Mouse (Mus musculus): ENCODE measurements around the gene Gja5. TPM values are rescaled to one million over a fixed set of nuclear protein-coding genes. Genes with fewer than 3 reads are reported as not detected.

Gja5 gene
- total and polyA plus RNA-seq, 2 experiments: 0.51 to 0.55 TPM

DNA sequence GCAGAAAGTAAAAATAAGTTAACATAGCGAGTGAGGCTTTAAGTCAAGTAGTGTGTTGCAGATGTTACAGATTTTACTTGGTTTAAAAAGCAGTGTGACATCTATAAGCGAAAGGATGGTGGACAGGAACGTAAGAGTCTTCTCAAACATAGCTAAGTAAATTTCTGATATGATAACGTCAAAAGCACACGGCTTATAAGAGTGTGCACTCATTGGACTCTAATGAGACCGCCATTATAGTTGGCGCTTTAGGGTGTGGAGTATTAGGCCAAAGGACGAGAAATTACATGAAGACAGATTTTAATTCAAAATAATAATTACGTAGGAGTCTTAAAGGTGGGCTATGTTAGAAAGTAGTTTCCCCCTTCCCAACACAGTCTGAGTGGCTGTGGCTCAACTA lies 1.1 kb downstream of the Gja5 start:
- Histone ChIP-seq H3K79me2 (ENCODE audit: control insufficient read depth, insufficient read depth, low read length) (no peaks in the 10 kb centered on the region; the same call in 1 of the 2 replicates), H3K9ac (ENCODE audit: low read depth, low read length) (no peak overlapping the region), H3K4me3 (ENCODE audit: insufficient read depth, low read depth, low read length) (peak overlapping the region; percentile 83), H3K36me3 (ENCODE audit: control insufficient read depth, insufficient read depth, low read length) (no peaks in the 10 kb centered on the region; the same call in 1 of the 2 replicates), H3K27ac (replicated peaks; ENCODE audit: insufficient read depth, low read depth, low read length) (no peak overlapping the region), H3K4me1 (ENCODE audit: control insufficient read depth, insufficient read depth, low read length) (peaks cover 7% of the 10 kb centered on the region; the same call in 1 of the 2 replicates), H3K27me3 (ENCODE audit: control insufficient read depth, insufficient read depth, low read length) (no peaks in the 10 kb centered on the region)
- TF ChIP-seq POLR2A (IDR thresholded peaks at IDR 0.05; ENCODE audit: extremely low read depth, insufficient read depth, low read length) (no peak), CTCF (IDR thresholded peaks at IDR 0.05; ENCODE audit: low read depth, low read length) (no peak)
- WGBS: 39% methylated on average over 9 of the region's 9 CpGs
- DNase-seq (ENCODE audit: extremely low read depth, low read depth, low spot score): no peak

DNA sequence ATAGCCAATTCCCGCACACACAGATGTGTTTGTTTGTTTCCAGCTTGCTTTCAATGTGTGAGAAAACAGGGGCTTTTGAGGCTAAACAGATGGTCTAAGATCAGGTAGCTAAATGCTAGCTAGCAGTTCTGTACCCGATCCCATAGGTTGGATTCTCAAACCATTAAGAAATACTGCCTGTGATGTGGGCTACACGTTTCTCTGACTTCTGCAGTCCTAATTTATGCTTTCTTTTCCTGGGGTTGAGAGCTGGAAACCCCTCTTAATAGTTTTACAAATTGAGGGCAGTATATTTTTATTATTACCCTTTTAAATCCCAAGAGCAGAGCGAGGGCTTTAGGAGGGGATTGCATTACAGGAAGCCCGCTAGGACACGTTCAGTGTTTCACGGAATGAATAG lies 16.5 kb downstream of the Gja5 start:
- no peaks in the 10 kb centered on the region for H3K4me1 ChIP-seq (ENCODE audit: control insufficient read depth, insufficient read depth, low read length)
- H3K27me3 ChIP-seq (ENCODE audit: control insufficient read depth, insufficient read depth, low read length): no peaks in the 10 kb centered on the region
- no peak overlapping the region for H3K9ac ChIP-seq (ENCODE audit: low read depth, low read length)
- H3K79me2 ChIP-seq (ENCODE audit: control insufficient read depth, insufficient read depth, low read length): no peaks in the 10 kb centered on the region
- no peak overlapping the region for H3K27ac ChIP-seq (replicated peaks; ENCODE audit: insufficient read depth, low read depth, low read length)
- DNase-seq (ENCODE audit: extremely low read depth, low read depth, low spot score): no peak
- H3K36me3 ChIP-seq (ENCODE audit: control insufficient read depth, insufficient read depth, low read length): no peaks in the 10 kb centered on the region
- no peak overlapping the region for H3K4me3 ChIP-seq (ENCODE audit: insufficient read depth, low read depth, low read length)
- TF ChIP-seq POLR2A (IDR thresholded peaks at IDR 0.05; ENCODE audit: extremely low read depth, insufficient read depth, low read length) (no peak), CTCF (IDR thresholded peaks at IDR 0.05; ENCODE audit: low read depth, low read length) (no peak)
- WGBS: 75% methylated on average over 7 of the region's 7 CpGs

DNA sequence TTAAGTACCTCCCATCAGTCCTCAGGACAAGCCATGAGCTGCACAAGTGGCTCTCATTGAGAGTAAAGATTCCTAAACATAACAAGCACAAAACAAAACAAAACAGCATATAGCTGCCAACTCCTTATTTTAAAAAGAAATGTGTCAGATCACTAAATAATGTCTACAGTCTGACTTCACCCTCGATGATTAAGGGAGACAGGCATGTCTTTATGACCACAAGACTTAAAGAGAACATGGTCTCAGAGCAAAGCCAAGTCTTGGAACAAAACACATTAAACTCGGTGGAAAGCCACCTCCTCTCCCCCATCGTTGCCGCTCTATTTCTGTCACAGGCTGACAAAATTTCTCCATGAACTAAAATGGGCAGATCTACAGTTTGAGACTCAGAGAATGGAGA lies 20.1 kb downstream of the Gja5 start:
- TF ChIP-seq CTCF (IDR thresholded peaks at IDR 0.05; ENCODE audit: low read depth, low read length) (no peak), POLR2A (IDR thresholded peaks at IDR 0.05; ENCODE audit: extremely low read depth, insufficient read depth, low read length) (no peak)
- no peak for DNase-seq (ENCODE audit: extremely low read depth, low read depth, low spot score)
- Histone ChIP-seq H3K36me3 (ENCODE audit: control insufficient read depth, insufficient read depth, low read length) (no peaks in the 10 kb centered on the region), H3K9ac (ENCODE audit: low read depth, low read length) (no peak overlapping the region), H3K4me1 (ENCODE audit: control insufficient read depth, insufficient read depth, low read length) (no peaks in the 10 kb centered on the region), H3K4me3 (ENCODE audit: insufficient read depth, low read depth, low read length) (no peak overlapping the region), H3K79me2 (ENCODE audit: control insufficient read depth, insufficient read depth, low read length) (no peaks in the 10 kb centered on the region), H3K27ac (replicated peaks; ENCODE audit: insufficient read depth, low read depth, low read length) (no peak overlapping the region), H3K27me3 (ENCODE audit: control insufficient read depth, insufficient read depth, low read length) (no peaks in the 10 kb centered on the region)
- 79% methylated on average over 4 of the region's 4 CpGs for WGBS

DNA sequence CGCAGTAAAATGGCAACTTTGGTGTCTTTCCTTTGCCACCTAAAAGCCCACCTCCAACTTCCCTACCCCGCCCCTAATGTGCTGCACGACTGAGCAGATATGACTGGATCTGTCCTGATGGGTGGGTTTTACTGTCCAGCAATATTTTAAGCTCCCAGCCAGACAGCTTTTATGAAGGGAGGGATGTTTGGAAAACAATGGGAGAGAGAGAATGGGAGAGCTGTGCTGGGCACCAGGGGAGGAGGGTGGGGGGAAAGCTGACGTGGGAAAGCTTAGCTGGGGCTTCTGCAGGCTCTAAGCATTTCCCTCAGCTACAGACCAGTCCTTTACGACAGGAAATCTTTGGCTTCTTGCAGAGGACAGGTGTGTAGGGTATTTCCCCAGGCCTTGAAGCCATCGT lies 21.4 kb downstream of the Gja5 start, which contains the start of gene Gja8:
Gja8 (minus strand) TSS at position 101 of the 400 bp plus-strand sequence.
- no peaks in the 10 kb centered on the region for H3K27me3 ChIP-seq (ENCODE audit: control insufficient read depth, insufficient read depth, low read length)
- no peaks in the 10 kb centered on the region for H3K36me3 ChIP-seq (ENCODE audit: control insufficient read depth, insufficient read depth, low read length)
- no peak within 1 kb of the TSS for H3K9ac ChIP-seq (ENCODE audit: low read depth, low read length)
- no peaks in the 10 kb centered on the region for H3K4me1 ChIP-seq (ENCODE audit: control insufficient read depth, insufficient read depth, low read length)
- no peak within 1 kb of the TSS for H3K27ac ChIP-seq (replicated peaks; ENCODE audit: insufficient read depth, low read depth, low read length)
- TF ChIP-seq CTCF (IDR thresholded peaks at IDR 0.05; ENCODE audit: low read depth, low read length) (no peak), POLR2A (IDR thresholded peaks at IDR 0.05; ENCODE audit: extremely low read depth, insufficient read depth, low read length) (no peak)
- WGBS: 72% methylated on average over 6 of the region's 6 CpGs
- no peaks in the 10 kb centered on the region for H3K79me2 ChIP-seq (ENCODE audit: control insufficient read depth, insufficient read depth, low read length)
- no peak for DNase-seq (ENCODE audit: extremely low read depth, low read depth, low spot score)
- no peak within 1 kb of the TSS for H3K4me3 ChIP-seq (ENCODE audit: insufficient read depth, low read depth, low read length)

DNA sequence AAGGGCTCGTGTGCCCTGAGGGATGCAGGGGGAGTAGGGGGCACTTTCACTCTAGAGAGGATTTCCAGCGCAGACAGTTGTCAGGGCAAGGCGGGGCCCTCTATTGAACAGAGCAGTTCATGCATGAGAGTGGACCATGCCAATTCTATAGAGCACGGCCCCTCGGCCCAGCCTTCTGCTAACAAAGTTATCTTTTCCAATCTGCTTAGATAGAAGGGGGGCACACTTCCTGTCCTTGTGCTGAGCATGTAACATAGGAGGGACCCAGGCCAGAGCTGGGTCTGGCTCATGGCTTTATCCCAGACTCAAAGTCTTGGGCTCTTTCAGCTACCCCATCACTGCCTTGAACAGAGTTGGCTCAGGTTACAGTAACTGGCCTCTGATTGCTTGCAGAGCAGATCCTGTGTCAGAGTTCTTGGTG lies 26.8 kb downstream of the Gja5 start:
- Histone ChIP-seq H3K9ac (ENCODE audit: low read depth, low read length) (no peak overlapping the region), H3K27me3 (ENCODE audit: control insufficient read depth, insufficient read depth, low read length) (no peaks in the 10 kb centered on the region), H3K79me2 (ENCODE audit: control insufficient read depth, insufficient read depth, low read length) (no peaks in the 10 kb centered on the region), H3K4me1 (ENCODE audit: control insufficient read depth, insufficient read depth, low read length) (no peaks in the 10 kb centered on the region), H3K27ac (replicated peaks; ENCODE audit: insufficient read depth, low read depth, low read length) (no peak overlapping the region), H3K4me3 (ENCODE audit: insufficient read depth, low read depth, low read length) (no peak overlapping the region), H3K36me3 (ENCODE audit: control insufficient read depth, insufficient read depth, low read length) (no peaks in the 10 kb centered on the region)
- DNase-seq (ENCODE audit: extremely low read depth, low read depth, low spot score): no peak
- TF ChIP-seq POLR2A (IDR thresholded peaks at IDR 0.05; ENCODE audit: extremely low read depth, insufficient read depth, low read length) (no peak), CTCF (IDR thresholded peaks at IDR 0.05; ENCODE audit: low read depth, low read length) (no peak)
- WGBS: 61% methylated on average over 5 of the region's 5 CpGs

DNA sequence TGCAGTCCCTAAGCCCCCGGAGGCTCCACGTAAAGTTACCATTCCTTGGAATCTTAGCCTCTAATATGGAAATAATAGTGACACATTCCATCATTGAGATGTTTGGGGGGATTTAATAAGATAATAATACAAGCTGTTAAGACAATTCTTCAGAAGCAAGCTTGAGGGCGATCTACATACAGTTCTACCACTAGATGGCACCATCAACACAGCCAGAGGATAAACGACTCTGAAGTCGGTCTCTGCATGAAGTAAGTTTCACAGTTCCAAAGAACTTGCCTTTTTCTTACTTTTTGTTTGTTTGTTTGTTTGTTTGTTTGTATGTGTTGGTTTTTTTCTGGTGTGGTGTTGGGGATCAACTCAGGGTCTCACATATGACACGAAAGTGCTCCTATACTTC lies 31.7 kb downstream of the Gja5 start:
- H3K36me3 ChIP-seq (ENCODE audit: control insufficient read depth, insufficient read depth, low read length): no peaks in the 10 kb centered on the region
- H3K4me3 ChIP-seq (ENCODE audit: insufficient read depth, low read depth, low read length): no peak overlapping the region
- no peaks in the 10 kb centered on the region for H3K79me2 ChIP-seq (ENCODE audit: control insufficient read depth, insufficient read depth, low read length)
- H3K27me3 ChIP-seq (ENCODE audit: control insufficient read depth, insufficient read depth, low read length): no peaks in the 10 kb centered on the region
- no peak overlapping the region for H3K9ac ChIP-seq (ENCODE audit: low read depth, low read length)
- no peak overlapping the region for H3K27ac ChIP-seq (replicated peaks; ENCODE audit: insufficient read depth, low read depth, low read length)
- TF ChIP-seq CTCF (IDR thresholded peaks at IDR 0.05; ENCODE audit: low read depth, low read length) (peak; percentile 59), POLR2A (IDR thresholded peaks at IDR 0.05; ENCODE audit: extremely low read depth, insufficient read depth, low read length) (no peak)
- peak; percentile 67 for DNase-seq (ENCODE audit: extremely low read depth, low read depth, low spot score)
- H3K4me1 ChIP-seq (ENCODE audit: control insufficient read depth, insufficient read depth, low read length): no peaks in the 10 kb centered on the region
- 9% methylated on average over 6 of the region's 6 CpGs for WGBS

Data from liver, adult 2 months (tissue).